ENCODE assay signal across 10 mouse cellular contexts in genomic region chr6:87599825-87600224, GRCm38 (mm10). TPM values are rescaled to one million over a fixed set of nuclear protein-coding genes. Genes with fewer than 3 reads are reported as not detected.
A peak's percentile ranks its signal among the peaks of the same experiment; 100 is the strongest.
DNase-seq lines count a peak whose midpoint lies in the region; ATAC-seq lines count a peak whose summit lies in the region.
"Had no signal": no experiment of that assay in that cellular context is flagged by ENCODE, and none has a peak within 500 bp of the region (broad histone marks: within the 10 kb centered on the region; RNA-seq: fewer than 3 reads in every experiment).

No protein-coding gene starts in this region.

- no peak overlapping the region for H3K4me3 ChIP-seq in heart, embryonic 10.5 days
- H3K4me3 ChIP-seq: embryonic facial prominence, embryonic 15.5 days had no signal

- 0 out of 2 replicates have a peak, but pooled peaks cover 6% of the 10 kb centered on the region for H3K4me1 ChIP-seq in heart, embryonic 10.5 days

- DNase-seq in heart, adult 18-20 months, result peak; percentile 49 to 54
- no peak for DNase-seq in heart, embryonic 10.5 days (ENCODE audit: low spot score)
- peak; percentile 41 to 72 for DNase-seq in left cerebral cortex, postnatal 14 days (ENCODE audit: low spot score in 2 of 2)
- DNase-seq in left cerebral cortex, postnatal 36 days (ENCODE audit: low spot score in 2 of 2), result no peak
- DNase-seq in adipocyte (ENCODE audit: low spot score), result peak; percentile 66
- DNase-seq in gastrocnemius, postnatal 25 days, result peak; percentile 27
- no peak for DNase-seq in embryo, embryonic 10 days (ENCODE audit: low spot score)
- DNase-seq: thymus, adult 18-20 months had no signal

- no peaks in the 10 kb centered on the region for H3K36me3 ChIP-seq in heart, embryonic 10.5 days
- H3K36me3 ChIP-seq: embryonic facial prominence, embryonic 15.5 days had no signal

- intact Hi-C loops in left cerebral cortex, postnatal 14 days (cut with DNase I), result no loop called here
- intact Hi-C loops in left cerebral cortex, postnatal 36 days (cut with DNase I), result no loop called here

- H3K27me3 ChIP-seq in heart, embryonic 10.5 days (ENCODE audit: insufficient read depth, poor library complexity, severe bottlenecking), result no peaks in the 10 kb centered on the region
- H3K27me3 ChIP-seq: embryonic facial prominence, embryonic 15.5 days had no signal

- no peaks in the 10 kb centered on the region for H3K9me3 ChIP-seq in heart, embryonic 10.5 days
- H3K9me3 ChIP-seq: embryonic facial prominence, embryonic 15.5 days had no signal

- H3K27ac ChIP-seq in heart, embryonic 10.5 days, result no peak overlapping the region
- H3K27ac ChIP-seq: embryonic facial prominence, embryonic 15.5 days had no signal

- ATAC-seq in inflammation-experienced regulatory T-cells, adult 6 months, result no peak

RNA-seq across cellular contexts. Expression of gene Prokr1, which starts 9.3 kb away (rescaled TPM):
- under 1 TPM; 0.46 to 0.69 TPM for total RNA-seq in heart, adult 18-20 months (2021)
- 3.0 and 3.9 TPM in 2 replicates for polyA plus RNA-seq in heart, embryonic 10.5 days (2016; fragmentation: Nextera tagmentation; extraction: Ambion mirVana)
- under 1 TPM; 0.32 to 0.92 TPM for total RNA-seq in left cerebral cortex, postnatal 14 days (2021)
- total RNA-seq in left cerebral cortex, postnatal 36 days (2021), result under 1 TPM; 0.09 to 0.17 TPM
- total RNA-seq in gastrocnemius, postnatal 25 days (2021), result 1 to 10 TPM; 2.1 to 2.3 TPM
- polyA plus RNA-seq in inflammation-experienced regulatory T-cells, adult 6 months (2017; shearing (Covaris generic)), result not detected

Comparison
In these comparisons a context has a peak if more than half of its experiments do, and no peak if none do; other contexts are left out.
1. DNase-seq: peak in heart, adult 18-20 months (2 of 2), left cerebral cortex, postnatal 14 days (2 of 2), adipocyte (single experiment) and gastrocnemius, postnatal 25 days (single experiment); none in heart, embryonic 10.5 days (single experiment), left cerebral cortex, postnatal 36 days (0 of 2) and embryo, embryonic 10 days (single experiment).